Mouse (Mus musculus) heart, postnatal 36 days (tissue): ENCODE measurements at regions not wholly inside any gene's neighbourhood (a gene's known extent, or its start where the extent isn't known, plus 50 kb on each side); places are given as distances from the start of the nearest gene placed in this dataset.

Source experiments
- DNase-seq, 2 experiments: peaks; one replicate each; pipeline ENCODE4 v3.0.0; 2021 to 2022
- intact Hi-C: fragments of 180-260 bp; cut with DNase I; formaldehyde crosslinking; loops from one replicate; pipeline ENCODE4 v1.15.1; 2025

DNA sequence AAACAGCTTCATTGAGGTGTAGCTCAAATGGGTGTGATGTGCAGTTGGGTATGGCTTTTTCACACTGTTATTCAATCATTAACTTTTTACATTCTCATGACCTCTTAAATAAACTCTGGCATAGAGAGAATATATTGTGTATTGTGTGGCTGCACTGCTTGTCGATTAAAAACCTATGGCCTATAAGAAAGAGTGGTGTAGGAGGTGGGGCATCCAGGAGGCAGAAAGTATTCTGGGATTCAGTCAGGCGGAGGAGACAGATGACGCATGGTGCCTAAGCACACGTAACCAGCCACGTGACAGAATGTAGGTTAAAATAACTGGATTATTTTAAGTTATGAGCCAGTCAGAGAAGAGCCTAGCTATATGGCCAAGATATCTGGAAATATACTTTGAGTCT lies 78.2 kb upstream of the Slc16a7 start:
- DNase-seq = no peak
- intact Hi-C loops = no loop called here

DNA sequence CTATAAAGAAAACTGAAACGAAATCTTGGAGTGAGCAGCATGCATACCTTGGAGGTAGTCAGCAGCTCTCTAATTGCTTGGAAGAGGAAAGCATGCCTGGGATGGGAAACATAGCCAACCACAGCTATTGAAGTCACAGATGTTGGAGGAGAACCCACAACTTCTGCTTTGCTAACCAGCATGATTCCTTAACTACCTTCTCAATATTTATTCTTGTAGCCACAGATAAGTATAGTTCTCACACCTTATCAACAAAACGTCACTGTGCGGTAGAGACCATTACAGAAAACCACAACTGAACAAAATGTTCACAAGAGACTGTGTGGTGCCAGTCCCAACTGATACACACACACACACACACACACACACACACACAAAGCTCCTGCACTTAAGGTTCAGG lies 99.1 kb upstream of the Slc16a7 start:
- intact Hi-C loops = no loop called here
- DNase-seq = no peak

DNA sequence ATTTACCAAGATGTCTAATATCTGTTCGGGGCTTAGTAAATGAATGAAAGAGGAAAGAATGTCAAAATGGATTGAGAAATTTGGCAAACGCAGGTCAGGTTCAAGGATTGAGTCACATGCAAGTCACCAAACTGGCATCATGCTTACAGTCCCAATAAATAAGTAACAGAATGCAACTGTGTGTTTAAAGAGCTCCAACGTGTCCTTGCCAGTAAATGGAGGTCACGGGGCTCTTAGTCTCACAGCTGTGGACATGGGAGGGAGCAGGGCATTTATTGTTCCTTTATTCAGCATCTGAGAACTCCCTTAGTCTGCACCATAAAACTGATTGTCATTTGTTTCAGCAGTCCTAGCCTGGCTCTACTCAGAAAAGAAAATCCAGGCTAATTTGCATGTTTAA lies 101.1 kb upstream of the Slc16a7 start:
- no peak for DNase-seq
- intact Hi-C loops = no loop called here

DNA sequence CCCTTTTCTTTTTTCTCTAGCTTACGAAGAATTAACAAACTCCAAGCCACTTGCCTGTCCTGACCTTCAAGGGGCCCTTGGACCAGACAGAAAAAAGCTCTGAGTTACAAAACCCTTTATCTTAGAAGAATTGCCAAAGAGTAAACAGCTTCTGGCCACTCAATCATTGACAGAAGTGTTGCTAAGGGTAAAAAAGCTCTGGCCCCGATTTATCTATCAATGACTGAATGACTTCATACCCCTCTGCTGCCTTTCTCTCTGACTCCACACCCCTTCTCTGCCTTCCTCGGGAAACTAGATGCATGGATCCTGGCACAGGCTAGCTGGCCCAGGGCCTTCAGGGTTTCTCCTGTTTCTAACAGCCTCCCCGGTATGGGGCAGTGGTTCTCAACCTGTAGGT lies 105.2 kb upstream of the Slc16a7 start:
- intact Hi-C loops = no loop called here
- no peak for DNase-seq

DNA sequence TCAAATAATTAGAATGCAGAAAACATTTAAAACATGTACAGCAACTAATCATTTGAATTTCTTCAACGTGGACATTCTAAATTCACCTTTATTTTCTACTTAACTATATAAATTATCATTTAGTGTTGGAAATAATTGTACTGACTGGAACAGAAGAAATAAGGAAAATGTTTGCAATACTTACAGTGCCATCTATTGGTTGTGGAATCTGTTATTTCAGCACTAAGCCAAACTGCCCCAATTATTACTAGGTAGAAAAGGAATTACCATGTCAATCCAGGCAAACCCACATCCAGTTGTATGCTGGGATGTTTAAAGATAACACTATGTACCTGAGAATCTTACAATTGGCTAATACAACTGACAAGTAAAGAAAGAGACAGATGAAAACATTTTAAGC lies 109.1 kb upstream of the Slc16a7 start:
- intact Hi-C loops = loop anchor here (1.0 kb wide), 1 partner anchor 233 kb away; no protein-coding TSS in a partner anchor
- DNase-seq = no peak

DNA sequence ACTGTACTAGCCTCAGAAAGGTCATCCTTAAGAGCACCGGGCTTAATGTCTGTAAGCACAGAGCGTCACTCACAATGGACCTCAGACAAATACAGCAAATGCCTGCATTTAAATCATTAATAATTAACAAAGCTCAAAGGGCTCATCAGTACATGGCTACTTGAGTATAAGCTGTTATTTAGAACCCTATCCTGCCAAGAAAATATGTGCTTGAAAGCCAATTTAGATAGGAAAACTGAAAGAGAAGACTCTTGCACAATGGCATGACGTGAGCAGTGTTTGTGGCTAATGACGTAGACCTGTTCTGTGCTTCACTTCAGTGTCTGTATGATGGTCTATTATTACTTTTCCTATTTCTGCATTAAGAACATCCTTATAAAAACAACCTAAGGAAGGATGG lies 111.1 kb upstream of the Slc16a7 start:
- no peak for DNase-seq
- intact Hi-C loops = no loop called here

DNA sequence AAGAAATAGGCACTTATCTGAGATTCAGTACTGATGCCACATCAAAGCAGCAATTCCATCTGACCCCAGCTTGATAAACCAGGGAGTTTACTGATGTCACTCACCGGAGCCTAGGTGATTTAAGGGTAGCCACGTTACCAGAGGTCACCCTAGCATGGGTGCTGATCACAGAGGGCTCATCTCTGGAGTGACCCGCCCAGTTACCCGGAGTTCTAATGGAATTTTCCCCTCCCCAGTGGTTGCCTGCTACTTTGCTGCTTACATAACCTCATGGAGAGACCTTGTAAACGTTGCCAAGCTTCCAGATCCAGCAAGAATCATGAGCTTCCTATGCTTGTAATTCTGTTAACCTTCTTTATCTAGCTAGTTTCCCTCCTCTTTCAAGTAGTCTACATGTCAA lies 125.8 kb upstream of the Slc16a7 start:
- intact Hi-C loops = no loop called here
- DNase-seq = no peak

DNA sequence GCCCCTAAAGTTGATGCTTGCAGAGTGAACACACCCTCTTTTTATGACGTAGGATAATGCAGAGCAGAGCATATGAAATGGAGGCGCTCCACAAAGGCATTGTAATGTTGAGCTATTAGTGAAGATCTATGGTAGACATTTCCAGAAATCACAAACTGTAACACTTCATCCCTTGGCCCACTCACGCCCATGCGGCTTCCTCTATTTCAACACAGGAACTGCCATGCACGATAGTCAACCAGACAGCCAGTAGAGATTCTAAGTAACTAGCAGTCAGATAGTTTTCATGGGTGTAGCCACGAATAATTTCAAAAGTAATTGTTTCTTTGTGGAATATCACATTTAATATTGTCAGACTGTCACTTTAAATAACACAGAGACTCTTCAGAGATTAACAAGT lies 141.6 kb upstream of the Slc16a7 start:
- intact Hi-C loops = no loop called here
- DNase-seq = no peak

DNA sequence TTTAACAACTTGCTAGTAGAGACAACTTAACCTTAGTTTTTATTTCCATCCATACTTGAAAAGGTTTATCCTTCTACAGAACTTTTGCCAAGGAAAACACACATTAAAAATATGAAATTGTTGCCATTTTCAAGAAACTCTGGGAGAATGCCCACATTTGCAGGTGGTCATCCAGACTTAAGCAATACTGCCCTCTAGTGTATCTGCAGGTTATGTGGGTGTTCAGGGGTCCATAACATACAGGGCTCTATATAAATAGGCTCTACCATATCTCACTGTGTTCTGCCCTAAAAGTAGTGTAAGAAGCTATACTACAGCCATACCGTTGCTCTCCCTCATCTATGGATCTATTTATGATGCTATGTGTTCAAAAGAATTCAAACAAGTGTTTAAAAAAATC lies 149.1 kb upstream of the Slc16a7 start:
- peak in 1 of 2 experiments; percentile 3 for DNase-seq
- intact Hi-C loops = loop anchor here (2.0 kb wide), 1 partner anchor 274 kb away; no protein-coding TSS in a partner anchor

DNA sequence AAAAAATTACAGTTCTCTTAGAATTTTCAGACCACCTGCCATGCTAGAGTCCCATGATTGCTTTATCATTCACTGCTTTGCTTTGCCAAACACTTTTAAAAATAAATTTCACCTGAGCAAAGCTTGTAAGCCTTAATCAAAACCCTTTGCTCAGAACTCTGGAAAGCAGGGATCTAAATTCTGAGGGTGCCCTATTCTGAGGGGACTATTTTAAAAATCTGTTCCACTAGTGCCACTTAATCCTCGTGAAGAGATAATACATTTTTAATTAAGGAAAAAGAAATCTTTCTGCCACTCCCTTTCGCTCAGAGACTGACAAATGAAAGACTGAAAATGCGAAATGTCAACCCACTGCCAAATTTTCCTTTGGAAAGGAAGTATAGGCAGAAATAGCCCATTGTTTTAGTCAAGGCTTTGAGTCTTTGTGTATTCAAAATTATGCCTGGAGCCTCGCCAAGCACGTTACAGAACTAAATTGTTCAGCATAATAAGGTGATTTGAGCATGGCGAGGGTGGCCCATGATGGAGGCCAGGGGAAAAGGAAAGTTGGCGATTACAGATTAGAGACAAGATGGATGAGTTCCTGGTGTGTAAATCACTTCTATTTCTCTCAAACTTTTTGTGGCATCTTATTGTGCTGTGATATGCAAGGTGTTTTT lies 197.4 kb upstream of the Slc16a7 start:
- no peak for DNase-seq
- intact Hi-C loops = no loop called here

DNA sequence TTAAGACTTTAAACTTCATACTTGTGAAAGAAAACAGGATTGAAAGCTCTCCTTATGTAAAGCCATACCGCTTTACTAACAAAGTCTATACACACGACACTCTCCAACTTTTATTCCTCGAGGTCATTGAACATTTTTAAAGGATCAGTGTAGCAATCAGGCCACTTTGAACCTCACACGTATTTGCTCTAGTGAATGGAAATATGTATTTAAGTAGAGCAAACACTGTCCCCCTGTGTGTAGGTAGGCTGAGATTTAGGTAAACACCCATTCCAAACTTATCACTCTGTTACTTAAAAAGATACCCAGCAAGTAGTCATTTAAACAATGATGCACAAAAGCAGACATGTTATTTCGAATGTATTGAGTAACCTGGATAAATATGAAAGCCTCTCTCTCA lies 203.7 kb upstream of the Slc16a7 start:
- no peak for DNase-seq
- intact Hi-C loops = no loop called here

DNA sequence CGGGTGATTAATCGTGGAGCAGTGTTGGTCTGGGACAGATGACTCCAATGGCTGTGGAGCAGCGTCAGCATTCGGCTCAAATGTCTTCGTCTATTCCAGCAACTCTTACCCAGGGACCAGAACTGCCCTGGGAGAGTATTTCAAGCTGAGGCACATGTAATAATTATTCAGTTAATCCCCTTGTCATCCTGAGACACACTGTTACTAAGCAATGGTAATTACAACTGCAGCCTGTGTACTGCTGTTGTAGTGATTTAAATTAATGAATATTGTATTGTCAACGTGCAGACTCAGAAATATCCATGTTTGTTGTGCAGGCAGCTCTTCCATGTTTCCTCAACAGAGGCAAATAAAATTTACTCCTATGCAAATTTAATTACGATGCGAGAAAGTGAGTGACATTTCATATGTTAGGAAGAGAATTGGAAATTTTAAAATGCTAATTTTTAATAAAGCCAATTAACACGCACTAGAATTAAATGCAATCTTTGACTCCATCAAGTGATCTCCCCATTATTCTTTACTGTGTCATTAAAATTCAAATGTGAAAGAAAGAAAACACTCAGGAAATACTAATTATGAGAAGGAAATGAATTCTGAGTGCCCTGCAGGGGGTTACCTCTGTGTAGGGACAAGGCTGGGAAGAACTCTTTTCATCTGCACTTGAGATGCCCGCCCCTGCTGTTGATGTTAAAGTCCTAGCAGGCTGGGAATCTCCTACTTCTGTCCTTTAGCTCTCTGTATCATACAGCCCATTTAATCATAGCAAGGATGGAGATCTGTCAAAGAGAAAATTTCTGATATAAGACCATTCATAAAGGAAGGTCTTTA lies 218.7 kb upstream of the Slc16a7 start:
- no peak for DNase-seq
- intact Hi-C loops = no loop called here

DNA sequence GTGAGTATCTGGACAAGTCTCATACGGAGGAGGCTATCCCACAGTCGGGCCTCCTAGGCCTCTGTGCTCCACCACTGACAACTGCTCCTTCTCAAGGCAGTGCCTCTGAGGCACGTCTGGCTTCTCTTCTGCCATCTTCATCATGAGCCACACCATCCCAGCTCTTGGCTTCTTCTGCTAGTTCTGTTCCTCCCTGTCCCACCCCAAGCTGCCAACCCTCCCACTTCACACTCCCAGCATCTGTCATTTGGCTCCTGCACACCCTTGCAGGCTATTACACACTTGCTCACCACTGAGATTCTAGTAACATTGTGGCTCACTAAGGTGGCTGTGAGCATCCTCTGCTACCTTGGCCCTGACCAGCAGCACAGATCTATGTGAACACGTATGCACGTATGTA lies 221.1 kb upstream of the Slc16a7 start:
- no peak for DNase-seq
- intact Hi-C loops = no loop called here

DNA sequence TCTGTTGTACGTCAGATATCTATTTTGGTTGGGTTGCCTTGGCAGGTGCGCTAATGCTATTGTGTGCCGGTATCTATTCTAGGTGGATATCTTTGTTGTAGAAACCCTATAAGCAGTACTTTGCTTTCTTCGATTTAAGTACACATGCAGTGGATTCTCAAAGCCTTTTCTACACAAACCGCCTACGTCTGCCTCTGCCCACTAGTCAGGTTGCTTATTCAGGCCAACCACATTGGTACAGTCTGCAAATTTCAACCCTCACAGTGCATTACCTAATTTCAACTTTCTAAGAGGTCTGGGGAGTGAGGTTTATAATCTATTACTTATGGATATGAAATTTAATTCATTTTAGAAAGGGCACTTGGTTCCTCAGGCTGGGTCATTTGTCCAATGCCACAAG lies 223.5 kb upstream of the Slc16a7 start:
- no peak for DNase-seq
- intact Hi-C loops = no loop called here

DNA sequence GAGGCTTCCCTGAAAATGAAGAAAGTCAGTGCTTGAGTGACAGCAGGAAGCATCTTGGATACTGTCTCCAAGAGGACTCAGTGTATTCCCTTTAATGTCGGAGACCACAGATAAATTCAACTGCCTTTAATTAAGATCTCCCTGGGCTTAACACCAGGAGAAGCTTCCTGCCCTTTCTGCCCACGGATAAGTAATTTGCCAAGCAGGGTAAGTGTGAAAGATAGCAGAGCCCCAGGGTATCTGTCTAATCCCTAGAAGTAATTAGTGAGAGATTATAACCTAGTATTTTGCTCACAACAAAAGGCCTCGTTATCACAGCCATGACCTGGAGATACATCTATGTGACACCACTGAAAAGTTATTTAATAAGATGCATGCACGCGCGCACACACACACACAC lies 232.1 kb upstream of the Slc16a7 start:
- intact Hi-C loops = no loop called here
- DNase-seq = no peak

DNA sequence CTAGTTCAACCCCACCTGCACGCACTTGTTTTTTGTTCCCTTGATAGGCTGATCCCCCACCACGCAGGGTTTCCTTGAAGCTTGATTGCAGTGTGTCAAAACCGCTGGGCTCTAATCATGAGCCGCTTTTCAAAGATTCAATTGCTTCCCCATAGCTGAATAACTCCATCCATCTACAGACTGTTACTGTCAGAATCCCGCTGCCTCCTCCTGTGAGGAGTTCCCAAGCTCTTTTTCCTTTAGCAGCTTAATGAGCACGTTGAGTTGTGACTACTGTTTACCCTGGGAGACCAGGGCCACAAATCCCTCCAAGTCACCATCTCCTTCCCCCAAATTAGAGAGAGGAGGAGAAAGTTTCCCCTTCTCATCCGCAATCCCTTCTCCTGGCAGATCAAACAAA lies 234.6 kb upstream of the Slc16a7 start:
- intact Hi-C loops = no loop called here
- DNase-seq = no peak

DNA sequence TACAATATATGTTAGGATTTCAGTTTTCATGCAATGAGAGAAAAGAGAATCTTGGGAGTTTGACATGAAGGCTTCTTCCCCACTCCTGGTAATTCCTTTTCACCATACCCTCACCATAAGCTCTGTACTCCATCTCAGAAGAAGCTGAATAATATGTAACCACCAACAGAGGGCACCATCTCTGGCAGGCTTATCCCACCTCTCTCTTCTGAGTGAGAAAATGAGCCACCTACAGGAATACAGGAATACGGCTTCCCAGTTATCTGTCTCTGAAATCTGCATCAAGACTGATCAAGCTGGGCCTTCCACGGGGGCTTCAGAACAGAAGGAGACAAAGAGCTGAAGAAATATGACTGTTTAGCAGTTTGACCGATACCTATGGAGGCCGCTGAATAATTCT lies 278.6 kb upstream of the Slc16a7 start:
- intact Hi-C loops = no loop called here

DNA sequence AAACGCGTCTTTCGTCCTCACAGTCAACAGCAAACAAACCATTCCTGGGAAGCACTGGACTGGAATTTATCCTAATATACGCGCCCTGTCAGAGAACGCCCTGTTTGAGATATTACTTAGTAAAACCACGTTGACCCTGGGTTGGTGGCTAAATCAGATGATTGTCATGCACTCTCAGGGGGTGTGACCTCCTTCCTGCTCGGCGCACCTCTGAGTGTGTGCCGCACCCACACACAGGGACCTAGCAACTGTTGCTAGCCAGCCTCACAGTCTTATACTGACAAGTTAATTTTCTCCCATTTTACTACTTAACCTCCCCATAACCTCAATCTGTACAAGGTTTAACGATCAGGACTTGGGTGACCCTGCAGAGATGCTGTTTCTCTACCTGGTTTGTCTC lies 284.4 kb upstream of the Slc16a7 start:
- intact Hi-C loops = no loop called here
- DNase-seq = no peak

More for the DNA sequence above, 278.6 kb upstream of the Slc16a7 start:
- no peak for DNase-seq

DNA sequence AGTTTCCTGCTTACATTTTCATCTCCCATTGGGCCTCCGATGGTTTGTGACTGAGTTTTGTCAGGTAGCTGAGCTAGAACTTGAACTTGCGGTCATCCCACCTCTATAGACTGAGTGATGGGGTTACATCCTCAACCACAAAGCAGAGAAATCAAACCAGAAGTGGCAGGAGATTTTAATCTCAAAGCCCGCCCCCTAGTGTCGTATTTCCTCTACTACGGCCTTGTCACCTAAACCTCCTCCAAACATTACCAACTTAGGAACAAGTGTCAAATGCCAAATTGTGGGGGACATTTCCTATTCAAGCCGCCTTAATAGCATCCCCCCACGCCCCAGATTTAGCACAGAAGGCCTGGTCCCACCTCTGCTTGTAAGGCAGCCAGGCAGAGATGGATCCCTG lies 286.3 kb upstream of the Lrig3 start:
- no peak for DNase-seq
- intact Hi-C loops = no loop called here

DNA sequence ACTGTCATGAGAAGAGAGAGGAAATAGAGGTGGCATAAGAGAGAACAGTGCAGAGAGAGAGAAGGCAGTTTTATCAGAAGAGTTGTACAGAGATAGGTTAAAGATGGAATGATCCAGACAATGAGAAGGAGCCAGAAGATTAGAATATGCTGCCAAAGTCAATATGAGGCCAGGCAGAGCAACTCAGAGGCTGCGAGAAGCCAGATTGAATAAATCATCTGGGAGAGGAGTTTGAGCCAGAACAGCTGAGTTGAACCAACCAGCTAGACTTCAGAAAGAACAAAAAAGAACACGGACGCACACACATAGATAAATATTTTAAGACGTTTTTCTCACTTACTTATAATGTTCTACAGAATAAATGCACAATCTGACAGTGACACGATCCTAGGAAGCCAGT lies 280.8 kb upstream of the Lrig3 start:
- intact Hi-C loops = no loop called here
- no peak for DNase-seq

DNA sequence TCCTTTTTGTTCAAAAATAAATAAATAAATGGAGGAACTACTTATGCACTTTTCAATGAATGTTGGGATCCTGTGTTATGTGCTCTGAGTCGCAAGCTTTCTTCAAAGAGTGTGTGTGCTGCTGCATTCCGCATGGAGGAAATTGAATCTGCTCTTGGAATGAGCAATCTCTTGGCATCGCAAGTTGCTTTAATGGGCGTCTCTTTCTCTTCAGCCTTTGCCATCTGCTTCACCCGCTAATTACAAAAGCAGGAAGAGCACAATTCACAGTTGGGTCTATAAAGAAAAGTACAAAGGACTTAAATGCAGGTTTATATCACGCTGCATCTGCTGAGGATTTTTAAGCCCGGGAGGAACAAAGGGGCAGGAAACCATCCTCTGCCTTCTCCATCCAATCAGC lies 272.5 kb upstream of the Lrig3 start:
- intact Hi-C loops = no loop called here

DNA sequence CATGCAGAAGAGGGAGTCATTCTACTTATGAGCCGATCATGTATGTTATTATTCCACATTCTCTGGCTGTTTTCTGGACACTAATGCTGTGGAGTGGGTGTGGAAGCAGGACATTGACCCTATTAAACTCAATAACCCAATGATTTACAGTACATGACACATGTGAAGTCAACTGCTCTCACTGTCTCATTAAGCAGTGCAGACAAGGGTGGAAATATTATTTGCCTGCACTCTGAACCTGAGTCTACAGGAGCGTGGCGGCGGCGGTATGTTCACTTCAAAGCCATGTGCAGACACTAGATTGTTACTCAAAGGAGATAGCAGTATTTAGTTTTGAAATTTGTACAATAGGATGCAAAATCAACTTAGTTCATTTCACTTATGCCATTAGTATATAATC lies 269.8 kb upstream of the Lrig3 start:
- intact Hi-C loops = no loop called here

More for the DNA sequence above, 272.5 kb upstream of the Lrig3 start:
- DNase-seq = no peak

More for the DNA sequence above, 269.8 kb upstream of the Lrig3 start:
- DNase-seq = no peak
